Comparison of ENCODE assay signal across 9 mouse cellular contexts in the genomic region with DNA sequence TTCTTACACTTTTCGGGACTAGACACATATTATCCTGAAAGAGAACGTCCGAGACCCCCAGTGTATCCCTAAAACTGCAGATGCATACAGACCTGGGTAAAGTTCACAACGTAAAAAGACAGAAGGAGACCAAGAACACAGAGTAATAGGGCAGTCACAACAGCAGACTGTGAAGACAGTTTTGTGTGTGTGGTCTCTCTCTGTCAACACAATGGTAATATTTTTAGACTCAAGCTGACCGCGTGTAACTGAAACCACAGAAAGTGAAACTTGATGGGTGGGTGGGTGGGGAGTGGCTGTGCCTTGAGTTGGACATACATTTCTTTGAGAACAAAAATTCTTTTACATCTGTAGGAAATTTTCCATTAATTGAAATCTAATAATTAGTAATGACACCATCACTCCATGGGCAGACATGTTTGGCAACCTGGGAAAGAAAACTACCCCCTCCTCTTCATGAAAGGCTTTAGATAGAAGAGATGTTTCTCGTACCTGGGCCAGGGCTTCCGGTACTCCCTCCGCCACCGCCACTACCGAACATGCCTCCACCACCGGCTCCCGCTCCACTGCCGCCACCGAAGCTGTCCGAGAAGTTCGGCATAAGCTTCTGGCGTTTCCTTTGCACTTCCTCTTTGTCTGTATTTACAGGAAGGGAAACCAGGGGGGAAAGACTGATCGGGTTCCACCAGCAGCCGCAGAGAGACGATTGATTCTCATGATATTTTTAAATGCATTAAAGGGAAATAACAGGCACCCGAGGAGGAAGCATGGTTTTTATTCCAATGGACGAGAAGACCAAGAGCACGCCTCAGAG.
DNase-seq lines count a peak whose midpoint lies in the region; ATAC-seq lines count a peak whose summit lies in the region.
"Had no signal": no experiment of that assay in that cellular context is flagged by ENCODE, and none has a peak within 500 bp of the region (broad histone marks: within the 10 kb centered on the region; RNA-seq: fewer than 3 reads in every experiment).

No protein-coding gene starts in this region.

- H3K4me1 ChIP-seq in embryonic facial prominence, embryonic 15.5 days: no peaks in the 10 kb centered on the region
- peaks cover 46% of the 10 kb centered on the region for H3K4me1 ChIP-seq in liver, embryonic 12.5 days

- peaks cover 66% of the 10 kb centered on the region for H3K36me3 ChIP-seq in embryonic facial prominence, embryonic 15.5 days
- peaks cover 34% of the 10 kb centered on the region for H3K36me3 ChIP-seq in liver, embryonic 12.5 days

- intact Hi-C loops in left cerebral cortex, postnatal 10 days (cut with DNase I): no loop called here

- no peak overlapping the region for H3K9ac ChIP-seq in embryonic facial prominence, embryonic 15.5 days
- H3K9ac ChIP-seq in liver, embryonic 12.5 days: peak overlapping the region; percentile 73

- H3K9me3 ChIP-seq in embryonic facial prominence, embryonic 15.5 days (replicated peaks): no peaks in the 10 kb centered on the region
- H3K9me3 ChIP-seq in liver, embryonic 12.5 days (replicated peaks): no peaks in the 10 kb centered on the region

- no peaks in the 10 kb centered on the region for H3K27me3 ChIP-seq in embryonic facial prominence, embryonic 15.5 days
- no peaks in the 10 kb centered on the region for H3K27me3 ChIP-seq in liver, embryonic 12.5 days (replicated peaks)

- peak; percentile 7 for ATAC-seq in CD4-positive, CD25-positive, alpha-beta regulatory T cell, adult 4 months
- no peak for ATAC-seq in embryonic facial prominence, embryonic 15.5 days (ENCODE audit: insufficient number of reproducible peaks, low FRiP score, low TSS enrichment, low read depth)
- peak; percentile 50; the same call in 1 of the 2 replicates for ATAC-seq in liver, embryonic 12.5 days
- peak; percentile 72 for ATAC-seq in neutrophil, adult 5-6 weeks (ENCODE audit: extremely low read depth, insufficient number of reproducible peaks, low FRiP score, poor library complexity, severe bottlenecking)

- H3K4me3 ChIP-seq in embryonic facial prominence, embryonic 15.5 days (replicated peaks): no peak overlapping the region
- H3K4me3 ChIP-seq in liver, embryonic 12.5 days: peak overlapping the region; percentile 64

- H3K4me2 ChIP-seq in embryonic facial prominence, embryonic 15.5 days (replicated peaks): no peak overlapping the region
- peak overlapping the region; percentile 75 for H3K4me2 ChIP-seq in liver, embryonic 12.5 days

- whole genome bisulfite sequencing in embryonic facial prominence, embryonic 15.5 days: 84% methylated on average over 24 of the region's 24 CpGs
- WGBS in liver, embryonic 12.5 days (ENCODE audit: insufficient replicate concordance): 24% methylated on average over 24 of the region's 24 CpGs

- H3K27ac ChIP-seq in embryonic facial prominence, embryonic 15.5 days (replicated peaks): peak overlapping the region; percentile 28; the same call in 1 of the 2 replicates
- peak overlapping the region; percentile 31; the same call in 1 of the 2 replicates for H3K27ac ChIP-seq in liver, embryonic 12.5 days

- DNase-seq in left cerebral cortex, postnatal 10 days (ENCODE audit: extremely low spot score in 1 of 2, low spot score in 2 of 2): no peak
- DNase-seq in embryo, embryonic 10 days (ENCODE audit: low spot score): no peak
- no peak for DNase-seq in right cerebral cortex, postnatal 10 days (ENCODE audit: low spot score in 2 of 2)
- no peak for DNase-seq in yolk sac, embryonic 10.5 days (ENCODE audit: low spot score)
- DNase-seq: adrenal gland, postnatal 10 days had no signal
